Mouse (Mus musculus) liver, adult 2 months (tissue): ENCODE data around the gene Cdk4.

Experiments
- CTCF ChIP-seq: fragments of 200-500 bp; IDR thresholded peaks from 2 replicates; pipeline ENCODE4 v1.5.1; 2011; ENCODE audit warnings: low read depth, low read length, control low read depth
- POLR2A ChIP-seq: fragments of 200-500 bp; IDR thresholded peaks from 2 replicates; pipeline ENCODE4 v1.6.1; 2011; ENCODE audit warnings: low read length, control low read depth; ENCODE audit not compliant: insufficient read depth; ENCODE audit errors: extremely low read depth

- TF ChIP-seq CTCF (peak; percentile 23; the same call in 1 of the 2 replicates), POLR2A (no peak)
These were observed 46.8 kb upstream of the Cdk4 start for GRCm38 (mm10) chr10:127016488-127016887.
